Mouse (Mus musculus): ENCODE data around the gene Cables2.

The Cables2 gene

GRCm38 (mm10) chr2:180292026-180292425 is 18.7 kb upstream of the Cables2 start:
- no peak for TF ChIP-seq GATA4 (IDR thresholded peaks at IDR 0.05; ENCODE audit: insufficient replicate concordance, low read length)

- no peak for TF ChIP-seq GATA4 (IDR thresholded peaks at IDR 0.05; ENCODE audit: insufficient replicate concordance, low read length)
Observed at GRCm38 (mm10) chr2:180291566-180291965, 18.3 kb upstream of the Cables2 start.

- TF ChIP-seq GATA4 (IDR thresholded peaks at IDR 0.05; ENCODE audit: insufficient replicate concordance, low read length) = no peak
Observed at GRCm38 (mm10) chr2:180290503-180290902, 17.2 kb upstream of the Cables2 start.

GRCm38 (mm10) chr2:180289440-180290108 is 16.3 kb upstream of the Cables2 start, which contains the start of gene Rbbp8nl:
Gene Rbbp8nl, minus strand, starts transcription at chr2:180289879.
- TF ChIP-seq GATA4 (IDR thresholded peaks at IDR 0.05; ENCODE audit: insufficient replicate concordance, low read length) = no peak

GRCm38 (mm10) chr2:180288966-180289365 is 15.7 kb upstream of the Cables2 start:
- no peak for TF ChIP-seq GATA4 (IDR thresholded peaks at IDR 0.05; ENCODE audit: insufficient replicate concordance, low read length)

- TF ChIP-seq GATA4 (IDR thresholded peaks at IDR 0.05; ENCODE audit: insufficient replicate concordance, low read length) = no peak
Observed at GRCm38 (mm10) chr2:180279321-180279720, 6.0 kb upstream of the Cables2 start.

GRCm38 (mm10) chr2:180277773-180278320 is 4.6 kb upstream of the Cables2 start:
- TF ChIP-seq GATA4 (IDR thresholded peaks at IDR 0.05; ENCODE audit: insufficient replicate concordance, low read length) = no peak

- TF ChIP-seq GATA4 (IDR thresholded peaks at IDR 0.05; ENCODE audit: insufficient replicate concordance, low read length) = no peak
Observed at GRCm38 (mm10) chr2:180276851-180277259, 3.6 kb upstream of the Cables2 start.

- no peak for TF ChIP-seq GATA4 (IDR thresholded peaks at IDR 0.05; ENCODE audit: insufficient replicate concordance, low read length)
Observed at GRCm38 (mm10) chr2:180276385-180276784, 3.1 kb upstream of the Cables2 start.

- no peak for TF ChIP-seq GATA4 (IDR thresholded peaks at IDR 0.05; ENCODE audit: insufficient replicate concordance, low read length)
Observed at GRCm38 (mm10) chr2:180275836-180276235, 2.5 kb upstream of the Cables2 start.

GRCm38 (mm10) chr2:180274523-180274922 is 1.2 kb upstream of the Cables2 start:
- no peak for TF ChIP-seq GATA4 (IDR thresholded peaks at IDR 0.05; ENCODE audit: insufficient replicate concordance, low read length)

GRCm38 (mm10) chr2:180272884-180273321 is 393 bp downstream of the Cables2 start:
- TF ChIP-seq GATA4 (IDR thresholded peaks at IDR 0.05; ENCODE audit: insufficient replicate concordance, low read length) = no peak

GRCm38 (mm10) chr2:180271804-180272395 is 1.4 kb downstream of the Cables2 start:
- TF ChIP-seq GATA4 (IDR thresholded peaks at IDR 0.05; ENCODE audit: insufficient replicate concordance, low read length) = no peak

GRCm38 (mm10) chr2:180270537-180271255 is 2.6 kb downstream of the Cables2 start:
- TF ChIP-seq GATA4 (IDR thresholded peaks at IDR 0.05; ENCODE audit: insufficient replicate concordance, low read length) = no peak

GRCm38 (mm10) chr2:180269329-180269728 is 4.0 kb downstream of the Cables2 start:
- no peak for TF ChIP-seq GATA4 (IDR thresholded peaks at IDR 0.05; ENCODE audit: insufficient replicate concordance, low read length)

- no peak for TF ChIP-seq GATA4 (IDR thresholded peaks at IDR 0.05; ENCODE audit: insufficient replicate concordance, low read length)
Observed at GRCm38 (mm10) chr2:180267955-180268354, 5.3 kb downstream of the Cables2 start.
